Mouse (Mus musculus) liver, embryonic 14.5 days (tissue): ENCODE results near the gene Pdcd6ip. TPM values are rescaled to one million over a fixed set of nuclear protein-coding genes. Genes with fewer than 3 reads are reported as not detected.
A peak's percentile ranks its signal among the peaks of the same experiment; 100 is the strongest.

Experiments used
- ATAC-seq: fragments of 200-750 bp; cut with Nextera tagmentation; 2 replicates; pipeline ENCODE4 v1.8.0; 2017; ENCODE audit warnings: moderate number of reproducible peaks, mild to moderate bottlenecking, moderate library complexity; ENCODE audit not compliant: insufficient read depth
- DNase-seq, 3 experiments: peaks; one replicate each; pipeline ENCODE4 v3.0.0-alpha.2; 2012 to 2013; ENCODE audit warnings: low read depth in 3 of 3, low spot score in 3 of 3
- H3K27ac ChIP-seq: fragments of 300-500 bp; sonication (generic); 2 replicates; pipeline ENCODE4 v1.5.1; 2014; ENCODE audit warnings: moderate library complexity, mild to moderate bottlenecking, control low read depth, inconsistent platforms
- H3K27me3 ChIP-seq: fragments of 300-500 bp; sonication (generic); 2 replicates; pipeline ENCODE4 v1.6.1; 2014; ENCODE audit warnings: mild to moderate bottlenecking, low read length, moderate library complexity; ENCODE audit not compliant: control insufficient read depth, insufficient read depth
- H3K36me3 ChIP-seq: fragments of 300-500 bp; sonication (generic); replicated peaks from 2 replicates; pipeline ENCODE4 v1.6.1; 2014; ENCODE audit warnings: low read depth; ENCODE audit not compliant: control insufficient read depth, insufficient read depth
- H3K4me1 ChIP-seq, 2 experiments: fragments of 200-500 bp in 1 of 2; fragments of 300-500 bp in 1 of 2; sonication (generic) in 1 of 2; replicated peaks; 2 replicates each; pipeline ENCODE4 v1.6.1; 2012 to 2014; ENCODE audit warnings: antibody characterized with exemption in 1 of 2, inconsistent platforms in 1 of 2, low read length in 1 of 2; ENCODE audit not compliant: control insufficient read depth in 2 of 2, insufficient read depth in 2 of 2
- H3K4me2 ChIP-seq: fragments of 300-500 bp; sonication (generic); 2 replicates; pipeline ENCODE4 v1.6.1; 2014; ENCODE audit warnings: low read depth, mild to moderate bottlenecking, control low read depth, moderate library complexity
- H3K4me3 ChIP-seq, 2 experiments: fragments of 200-500 bp in 1 of 2; fragments of 300-500 bp in 1 of 2; sonication (generic) in 1 of 2; 2 replicates each; pipeline ENCODE4 v1.5.1; 2012 to 2014; ENCODE audit warnings: low read depth in 2 of 2, low read length in 2 of 2, mild to moderate bottlenecking in 2 of 2, control low read depth in 1 of 2, inconsistent platforms in 1 of 2, moderate library complexity in 1 of 2; ENCODE audit not compliant: insufficient read depth in 1 of 2
- H3K9ac ChIP-seq: fragments of 300-500 bp; sonication (generic); replicated peaks from 2 replicates; pipeline ENCODE4 v1.6.1; 2014; ENCODE audit warnings: mild to moderate bottlenecking, control low read depth, moderate library complexity
- H3K9me3 ChIP-seq: fragments of 300-500 bp; sonication (generic); 2 replicates; pipeline ENCODE4 v1.6.1; 2016; ENCODE audit warnings: low read length, mixed read lengths; ENCODE audit not compliant: control insufficient read depth
- CTCF ChIP-seq: IDR thresholded peaks from 2 replicates; pipeline ENCODE4 v1.5.1; 2016; ENCODE audit warnings: antibody characterized with exemption, low read depth, control low read depth
- EP300 ChIP-seq: IDR thresholded peaks from 2 replicates; pipeline ENCODE4 v1.6.1; 2016; ENCODE audit warnings: antibody characterized with exemption, low read depth
- WGBS: fragments of 180-500 bp; shearing (Covaris S2); extraction: QIAGEN DNeasy Blood & Tissue Kit; methylation state at CpG from one replicate; pipeline ENCODE4 v1.1.7; 2014; ENCODE audit not compliant: insufficient replicate concordance; 5-methylcytosine and 5-hydroxymethylcytosine counted together
- polyA plus RNA-seq, 2 experiments: library from polyadenylated mRNA; depleted of rRNA in 1 of 2; stranded (reverse) in 1 of 2; unstranded in 1 of 2; fragments of >200 nt; fragmentation: Nextera tagmentation in 1 of 2; extraction: Ambion mirVana in 1 of 2; gene quantifications; 2 replicates each; pipeline versions ENCODE4 v1.2.1 to v1.2.3; 2012 to 2014

Gene Pdcd6ip
- polyA plus RNA-seq, 2 experiments = 23.4 to 29.4 TPM

- WGBS = 5% methylated on average over 17 of the region's 17 CpGs
- peak overlapping the region; percentile 86 to 90 for H3K4me3 ChIP-seq
- ATAC-seq = no peak
- peaks cover 5 to 9% of the 10 kb centered on the region in 2 experiments for H3K4me1 ChIP-seq
- no peaks in the 10 kb centered on the region for H3K36me3 ChIP-seq
- peak overlapping the region; percentile 99 for H3K4me2 ChIP-seq
- no peaks in the 10 kb centered on the region for H3K27me3 ChIP-seq
- TF ChIP-seq EP300 (no peak), CTCF (peak; percentile 32; the same call in 1 of the 2 replicates)
- H3K27ac ChIP-seq = peak overlapping the region; percentile 56
- no peak for DNase-seq
- peak overlapping the region; percentile 79 for H3K9ac ChIP-seq
- H3K9me3 ChIP-seq = no peaks in the 10 kb centered on the region
Observed at GRCm38 (mm10) chr9:113742361-113742794, 34.3 kb upstream of the Pdcd6ip start.

- ATAC-seq = peak; percentile 72
- Histone ChIP-seq H3K27ac (peak overlapping the region; percentile 56), H3K27me3 (no peaks in the 10 kb centered on the region), H3K4me1 (peaks cover 5 to 9% of the 10 kb centered on the region in 2 experiments), H3K36me3 (no peaks in the 10 kb centered on the region), H3K9me3 (no peaks in the 10 kb centered on the region), H3K9ac (peak overlapping the region; percentile 79), H3K4me2 (peak overlapping the region; percentile 99), H3K4me3 (peak overlapping the region; percentile 86 to 90)
- no peak for TF ChIP-seq CTCF
- TF ChIP-seq EP300 = no peak
- peak; percentile 37 to 47 (median 43) for DNase-seq
- under 1% methylated on average over 62 of the region's 64 CpGs for WGBS
Observed at GRCm38 (mm10) chr9:113741637-113742137, 33.6 kb upstream of the Pdcd6ip start.

DNA sequence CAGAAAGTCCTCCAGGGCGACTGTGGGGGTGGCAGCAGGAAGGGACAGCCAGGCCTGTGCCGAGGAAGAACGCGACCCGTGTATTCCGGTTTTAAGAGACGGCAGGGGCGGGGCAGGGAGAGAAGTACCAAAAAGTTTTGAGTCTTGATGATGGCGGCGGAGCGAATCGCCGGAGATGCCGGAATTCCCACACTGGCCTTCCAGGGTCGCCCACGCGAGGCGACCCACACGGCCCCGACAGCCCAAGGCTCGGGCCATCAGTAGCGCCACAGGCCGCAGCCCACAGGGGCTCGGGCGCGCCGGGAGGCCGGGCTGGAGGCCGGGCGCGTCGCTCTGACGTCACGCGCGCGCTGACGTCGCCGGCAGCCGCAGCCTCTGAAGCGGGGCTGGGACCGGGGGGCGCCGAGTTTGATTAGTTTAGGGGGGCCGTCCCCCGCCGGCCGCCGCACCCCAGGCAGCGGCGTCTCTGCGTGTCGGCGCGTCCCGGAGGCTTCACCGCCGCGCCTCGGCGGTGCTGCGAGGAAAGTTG, 33.1 kb upstream of the Pdcd6ip start, which contains the start of gene Clasp2:
Clasp2 (plus strand) TSS at position 366 of the 529 bp plus-strand sequence.
- no peak for TF ChIP-seq EP300
- TF ChIP-seq CTCF = no peak
- Histone ChIP-seq H3K4me2 (peak within 1 kb of the TSS; percentile 99), H3K36me3 (no peaks in the 10 kb centered on the region), H3K9ac (peak within 1 kb of the TSS; percentile 79), H3K4me3 (peak within 1 kb of the TSS; percentile 86 to 90), H3K27ac (peak within 1 kb of the TSS; percentile 56), H3K9me3 (no peaks in the 10 kb centered on the region), H3K27me3 (no peaks in the 10 kb centered on the region), H3K4me1 (peaks cover 5 to 9% of the 10 kb centered on the region in 2 experiments)
- peak; percentile 52 to 60 (median 60) for DNase-seq
- 0% methylated on average over 62 of the region's 63 CpGs for WGBS
- ATAC-seq = peak; percentile 94

DNA sequence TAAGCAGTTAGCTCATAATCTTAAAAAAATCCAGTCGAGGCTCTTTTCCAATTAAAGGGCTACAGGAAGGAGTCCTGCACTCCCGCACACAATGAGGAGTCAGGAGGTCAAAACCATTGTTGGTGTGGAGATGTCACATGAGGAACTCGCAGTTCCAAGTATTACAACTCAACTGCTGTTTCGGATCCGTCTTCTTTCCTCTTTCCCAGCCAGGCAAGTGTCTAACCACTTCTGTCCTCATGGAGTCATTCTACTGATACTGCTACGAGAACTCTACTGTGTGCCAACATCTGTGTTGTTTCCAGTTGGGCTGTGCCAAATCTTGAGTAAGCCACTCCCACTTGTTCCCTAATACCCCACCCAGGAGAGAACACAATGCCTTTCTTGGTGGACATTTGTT, 30.9 kb upstream of the Pdcd6ip start:
- Histone ChIP-seq H3K4me1 (peaks cover 5 to 8% of the 10 kb centered on the region in 2 experiments), H3K4me3 (no peak overlapping the region), H3K4me2 (no peak overlapping the region), H3K27ac (no peak overlapping the region), H3K36me3 (no peaks in the 10 kb centered on the region), H3K9ac (no peak overlapping the region), H3K27me3 (no peaks in the 10 kb centered on the region), H3K9me3 (no peaks in the 10 kb centered on the region)
- no peak for ATAC-seq
- DNase-seq = no peak
- no peak for TF ChIP-seq EP300
- TF ChIP-seq CTCF = no peak
- WGBS = 63% methylated on average over 6 of the region's 6 CpGs

DNA sequence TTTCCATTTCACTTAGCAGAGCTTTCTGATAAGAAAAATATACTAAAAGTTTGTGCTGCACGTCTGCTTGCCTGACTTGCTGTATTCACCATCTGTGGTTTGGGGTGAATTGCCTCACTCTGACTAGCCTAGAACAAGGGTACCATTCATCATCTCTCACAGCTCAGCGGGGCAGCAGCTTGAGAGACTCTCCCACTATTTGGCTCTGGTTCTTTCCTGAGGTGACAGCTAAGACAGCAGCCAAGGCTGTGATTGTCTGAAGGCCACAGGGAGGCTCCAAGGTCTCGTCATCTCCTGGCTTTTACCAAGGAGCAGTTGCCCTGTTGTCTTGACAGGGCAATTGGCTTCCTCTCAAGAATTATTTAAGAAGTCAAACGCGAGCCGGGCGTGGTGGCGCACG, 30.0 kb upstream of the Pdcd6ip start:
- WGBS = 61% methylated on average over 9 of the region's 9 CpGs
- no peak for ATAC-seq
- H3K4me2 ChIP-seq = no peak overlapping the region
- TF ChIP-seq CTCF (no peak), EP300 (no peak)
- no peaks in the 10 kb centered on the region for H3K36me3 ChIP-seq
- H3K4me1 ChIP-seq = peaks cover 0 to 3% of the 10 kb centered on the region in 2 experiments; a peak in 1 of 4 replicates
- H3K9me3 ChIP-seq = no peaks in the 10 kb centered on the region
- H3K27me3 ChIP-seq = no peaks in the 10 kb centered on the region
- H3K9ac ChIP-seq = no peak overlapping the region
- H3K4me3 ChIP-seq = no peak overlapping the region
- no peak for DNase-seq
- H3K27ac ChIP-seq = no peak overlapping the region
